Mouse (Mus musculus) liver, embryonic 16.5 days (tissue): ENCODE data around the gene Abca7. TPM values are rescaled to one million over a fixed set of nuclear protein-coding genes. Genes with fewer than 3 reads are reported as not detected.
"Not testable (repeated sequence)": the region's sequence is repeated elsewhere in the genome, so short reads cannot be mapped to it uniquely, and the experiment has no call there.

ENCODE experiments used
- ATAC-seq: fragments of 200-750 bp; cut with Nextera tagmentation; 2 replicates; pipeline ENCODE4 v1.8.0; 2017; ENCODE audit warnings: low read depth, mild to moderate bottlenecking, moderate number of reproducible peaks, moderate library complexity
- H3K27ac ChIP-seq: fragments of 300-500 bp; sonication (generic); 2 replicates; pipeline ENCODE4 v1.5.1; 2014; ENCODE audit warnings: mild to moderate bottlenecking, low read length
- H3K27me3 ChIP-seq: fragments of 300-500 bp; sonication (generic); 2 replicates; pipeline ENCODE4 v1.6.1; 2014; ENCODE audit warnings: low read depth, low read length, mixed read lengths; ENCODE audit not compliant: control insufficient read depth, insufficient read depth
- H3K36me3 ChIP-seq: fragments of 300-500 bp; sonication (generic); 2 replicates; pipeline ENCODE4 v1.6.1; 2014; ENCODE audit warnings: mild to moderate bottlenecking; ENCODE audit not compliant: control insufficient read depth, insufficient read depth
- H3K4me1 ChIP-seq: fragments of 300-500 bp; sonication (generic); 2 replicates; pipeline ENCODE4 v1.6.1; 2014; ENCODE audit warnings: low read depth, low read length, mixed read lengths; ENCODE audit not compliant: control insufficient read depth
- H3K4me2 ChIP-seq: fragments of 300-500 bp; sonication (generic); 2 replicates; pipeline ENCODE4 v1.6.1; 2014; ENCODE audit warnings: low read depth, low read length, mixed read lengths
- H3K4me3 ChIP-seq: fragments of 300-500 bp; sonication (generic); 2 replicates; pipeline ENCODE4 v1.5.1; 2014; ENCODE audit warnings: low read depth, mild to moderate bottlenecking, low read length
- H3K9ac ChIP-seq: fragments of 300-500 bp; sonication (generic); 2 replicates; pipeline ENCODE4 v1.6.1; 2014; ENCODE audit warnings: low read depth, low read length
- H3K9me3 ChIP-seq: fragments of 300-500 bp; sonication (generic); replicated peaks from 2 replicates; pipeline ENCODE4 v1.6.1; 2016; ENCODE audit warnings: low read length; ENCODE audit not compliant: control insufficient read depth
- WGBS: fragments of 180-500 bp; shearing (Covaris S2); extraction: QIAGEN DNeasy Blood & Tissue Kit; methylation state at CpG from one replicate; pipeline ENCODE4 v1.1.7; 2014; ENCODE audit not compliant: insufficient replicate concordance; 5-methylcytosine and 5-hydroxymethylcytosine counted together
- polyA plus RNA-seq: library from polyadenylated mRNA; unstranded; fragments of >200 nt; fragmentation: Nextera tagmentation; extraction: Ambion mirVana; gene quantifications from 2 replicates; pipeline ENCODE4 v1.2.1, GENCODE M21; 2015

Abca7 gene
- polyA plus RNA-seq, 1 experiment from 2014 or later = 9.0 TPM

- peak overlapping the region; percentile 19 for H3K4me2 ChIP-seq
- no peak overlapping the region for H3K27ac ChIP-seq
- WGBS = 16% methylated on average over 21 of the region's 21 CpGs
- no peak overlapping the region for H3K9ac ChIP-seq
- no peaks in the 10 kb centered on the region; the same call in 1 of the 2 replicates for H3K27me3 ChIP-seq
- H3K9me3 ChIP-seq = no peaks in the 10 kb centered on the region
- H3K36me3 ChIP-seq = peaks cover 7% of the 10 kb centered on the region; the same call in 1 of the 2 replicates
- no peak for ATAC-seq
- peaks cover 16% of the 10 kb centered on the region for H3K4me1 ChIP-seq
- H3K4me3 ChIP-seq = no peak overlapping the region
Measured at GRCm38 (mm10) chr10:79958140-79958816, 38.0 kb upstream of the Abca7 start.

GRCm38 (mm10) chr10:79959412-79959811 is 36.9 kb upstream of the Abca7 start:
- WGBS = 26% methylated on average over 10 of the region's 10 CpGs
- H3K27ac ChIP-seq, H3K9me3 ChIP-seq: not testable (repeated sequence)

GRCm38 (mm10) chr10:79959847-79960601 is 36.3 kb upstream of the Abca7 start, which contains the start of gene Wdr18:
Gene Wdr18, plus strand, starts transcription at chr10:79960152.
- Histone ChIP-seq H3K27ac (peak within 1 kb of the TSS; percentile 25; the same call in 1 of the 2 replicates), H3K9ac (peak within 1 kb of the TSS; percentile 77), H3K4me2 (peak within 1 kb of the TSS; percentile 90), H3K4me1 (peaks cover 16% of the 10 kb centered on the region), H3K9me3 (no peaks in the 10 kb centered on the region), H3K27me3 (no peaks in the 10 kb centered on the region; the same call in 1 of the 2 replicates), H3K36me3 (peaks cover 12% of the 10 kb centered on the region; the same call in 1 of the 2 replicates), H3K4me3 (peak within 1 kb of the TSS; percentile 85)
- WGBS = under 1% methylated on average over 61 of the region's 61 CpGs
- peak; percentile 93 for ATAC-seq

More at GRCm38 (mm10) chr10:79959412-79959811, 36.9 kb upstream of the Abca7 start:
- not testable (repeated sequence) for ATAC-seq, H3K9ac ChIP-seq, H3K27me3 ChIP-seq, H3K36me3 ChIP-seq
- Histone ChIP-seq H3K4me2 (peak overlapping the region; percentile 42), H3K4me3 (peak overlapping the region; percentile 85), H3K4me1 (peaks cover 16% of the 10 kb centered on the region)

GRCm38 (mm10) chr10:79960671-79961294 is 35.5 kb upstream of the Abca7 start:
- ATAC-seq = no peak
- peaks cover 18% of the 10 kb centered on the region for H3K36me3 ChIP-seq
- peaks cover 16% of the 10 kb centered on the region for H3K4me1 ChIP-seq
- H3K4me2 ChIP-seq = peak overlapping the region; percentile 90
- H3K9me3 ChIP-seq = no peaks in the 10 kb centered on the region
- 9% methylated on average over 10 of the region's 10 CpGs for WGBS
- H3K27me3 ChIP-seq = no peaks in the 10 kb centered on the region; the same call in 1 of the 2 replicates
- H3K9ac ChIP-seq = peak overlapping the region; percentile 77
- H3K27ac ChIP-seq = no peak overlapping the region
- peak overlapping the region; percentile 85 for H3K4me3 ChIP-seq

- WGBS = 84% methylated on average over 7 of the region's 7 CpGs
- no peaks in the 10 kb centered on the region for H3K9me3 ChIP-seq
- ATAC-seq = no peak
- H3K4me3 ChIP-seq = no peak overlapping the region
- no peak overlapping the region for H3K27ac ChIP-seq
- H3K4me2 ChIP-seq = no peak overlapping the region
- peaks cover 6% of the 10 kb centered on the region for H3K27me3 ChIP-seq
- no peak overlapping the region for H3K9ac ChIP-seq
- H3K36me3 ChIP-seq = peaks cover 28% of the 10 kb centered on the region
- peaks cover 10% of the 10 kb centered on the region for H3K4me1 ChIP-seq
Measured at GRCm38 (mm10) chr10:79964727-79965126, 31.6 kb upstream of the Abca7 start.

- no peak for ATAC-seq
- H3K27ac ChIP-seq = no peak overlapping the region
- WGBS = 63% methylated on average over 5 of the region's 5 CpGs
Measured at GRCm38 (mm10) chr10:79965325-79965724, 31.0 kb upstream of the Abca7 start.

GRCm38 (mm10) chr10:79966886-79967400 is 29.4 kb upstream of the Abca7 start:
- no peaks in the 10 kb centered on the region for H3K4me1 ChIP-seq

More at GRCm38 (mm10) chr10:79965325-79965724, 31.0 kb upstream of the Abca7 start:
- Histone ChIP-seq H3K36me3 (peaks cover 28% of the 10 kb centered on the region), H3K9me3 (no peaks in the 10 kb centered on the region), H3K9ac (no peak overlapping the region), H3K4me3 (no peak overlapping the region), H3K4me2 (no peak overlapping the region), H3K27me3 (peaks cover 12% of the 10 kb centered on the region), H3K4me1 (peaks cover 10% of the 10 kb centered on the region)

GRCm38 (mm10) chr10:79968181-79968580 is 28.1 kb upstream of the Abca7 start:
- H3K4me1 ChIP-seq = peaks cover 3% of the 10 kb centered on the region; the same call in 1 of the 2 replicates
- no peaks in the 10 kb centered on the region for H3K9me3 ChIP-seq
- peaks cover 35% of the 10 kb centered on the region for H3K27me3 ChIP-seq
- ATAC-seq = no peak
- H3K9ac ChIP-seq = no peak overlapping the region
- 75% methylated on average over 1 of the region's 1 CpGs for WGBS
- H3K36me3 ChIP-seq = peaks cover 21% of the 10 kb centered on the region
- H3K4me3 ChIP-seq = no peak overlapping the region
- no peak overlapping the region for H3K4me2 ChIP-seq
- H3K27ac ChIP-seq = no peak overlapping the region

More at GRCm38 (mm10) chr10:79966886-79967400, 29.4 kb upstream of the Abca7 start:
- Histone ChIP-seq H3K27me3 (peaks cover 28% of the 10 kb centered on the region), H3K36me3 (peaks cover 26% of the 10 kb centered on the region), H3K27ac (no peak overlapping the region), H3K4me3 (no peak overlapping the region), H3K9me3 (no peaks in the 10 kb centered on the region), H3K4me2 (no peak overlapping the region), H3K9ac (no peak overlapping the region)
- WGBS = 78% methylated on average over 5 of the region's 5 CpGs
- ATAC-seq = no peak
